Mouse (Mus musculus): Measurements from ENCODE around the gene Arid1b. TPM values are rescaled to one million over a fixed set of nuclear protein-coding genes. Genes with fewer than 3 reads are reported as not detected.

The Arid1b gene
- polyA plus RNA-seq, 1 experiment: 99.0 TPM

DNA sequence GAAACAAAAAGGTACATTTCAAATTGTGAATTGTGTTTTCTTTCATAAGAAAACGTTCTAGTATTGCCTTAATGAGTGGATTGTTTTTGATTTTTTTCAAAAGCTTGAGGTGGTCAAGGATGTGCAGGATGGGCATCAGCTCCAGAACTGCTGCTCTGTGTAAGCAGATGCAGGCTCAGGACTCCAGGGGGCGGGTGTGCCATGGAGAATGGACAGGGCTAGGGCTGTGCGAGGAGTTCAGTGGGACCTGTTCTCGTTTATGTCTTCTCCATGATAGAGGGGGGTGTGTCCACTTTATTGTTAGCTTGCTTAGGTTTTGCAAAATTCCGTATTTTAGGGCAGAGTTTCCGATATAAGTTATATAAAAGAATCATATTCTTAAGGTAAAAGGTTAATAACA, 70.6 kb downstream of the Arid1b start:
- 93% methylated on average over 6 of the region's 6 CpGs for WGBS
- peaks cover 45% of the 10 kb centered on the region for H3K4me1 ChIP-seq (replicated peaks; ENCODE audit: control insufficient read depth, insufficient read depth, low read length)

DNA sequence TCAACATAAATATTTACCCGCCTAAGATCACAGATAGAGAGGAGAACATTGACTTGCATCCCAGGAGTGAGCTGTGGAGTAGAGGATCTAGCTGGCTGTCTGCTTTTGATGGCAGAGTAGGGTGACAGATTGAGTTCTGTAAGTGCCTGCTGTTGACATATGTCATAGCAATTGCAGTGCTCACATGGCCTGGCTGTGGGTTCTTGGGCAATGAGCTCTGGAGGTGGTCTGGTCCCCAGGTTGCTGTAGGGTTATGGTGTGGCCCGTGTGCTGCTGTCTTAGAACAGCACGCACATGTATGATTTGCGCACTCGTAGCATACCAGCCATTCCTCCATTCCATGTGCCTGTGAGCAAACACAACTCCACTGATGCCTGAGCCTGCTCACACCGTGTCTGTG, 71.1 kb downstream of the Arid1b start:
- Histone ChIP-seq H3K4me3 (ENCODE audit: control insufficient read depth, insufficient read depth, low read length) (no peak overlapping the region), H3K36me3 (ENCODE audit: control insufficient read depth, insufficient read depth, low read length) (no peaks in the 10 kb centered on the region), H3K27me3 (ENCODE audit: control insufficient read depth, insufficient read depth, low read length) (no peaks in the 10 kb centered on the region), H3K4me1 (replicated peaks; ENCODE audit: control insufficient read depth, insufficient read depth, low read length) (peaks cover 40% of the 10 kb centered on the region), H3K27ac (ENCODE audit: control insufficient read depth, insufficient read depth, low read length) (no peak overlapping the region)
- no peak for TF ChIP-seq POLR2A (IDR thresholded peaks at IDR 0.05; ENCODE audit: control insufficient read depth, extremely low read depth, insufficient read depth, low read length, poor library complexity)
- TF ChIP-seq CTCF (IDR thresholded peaks at IDR 0.05; ENCODE audit: borderline replicate concordance, control insufficient read depth, extremely low read depth, insufficient read depth, low read length, poor library complexity): no peak
- WGBS: 97% methylated on average over 6 of the region's 6 CpGs
- DNase-seq: no peak

More for the DNA sequence above, 70.6 kb downstream of the Arid1b start:
- Histone ChIP-seq H3K27me3 (ENCODE audit: control insufficient read depth, insufficient read depth, low read length) (no peaks in the 10 kb centered on the region), H3K36me3 (ENCODE audit: control insufficient read depth, insufficient read depth, low read length) (no peaks in the 10 kb centered on the region), H3K4me3 (ENCODE audit: control insufficient read depth, insufficient read depth, low read length) (no peak overlapping the region), H3K27ac (ENCODE audit: control insufficient read depth, insufficient read depth, low read length) (no peak overlapping the region)
- DNase-seq: no peak
- TF ChIP-seq CTCF (IDR thresholded peaks at IDR 0.05; ENCODE audit: borderline replicate concordance, control insufficient read depth, extremely low read depth, insufficient read depth, low read length, poor library complexity): no peak

DNA sequence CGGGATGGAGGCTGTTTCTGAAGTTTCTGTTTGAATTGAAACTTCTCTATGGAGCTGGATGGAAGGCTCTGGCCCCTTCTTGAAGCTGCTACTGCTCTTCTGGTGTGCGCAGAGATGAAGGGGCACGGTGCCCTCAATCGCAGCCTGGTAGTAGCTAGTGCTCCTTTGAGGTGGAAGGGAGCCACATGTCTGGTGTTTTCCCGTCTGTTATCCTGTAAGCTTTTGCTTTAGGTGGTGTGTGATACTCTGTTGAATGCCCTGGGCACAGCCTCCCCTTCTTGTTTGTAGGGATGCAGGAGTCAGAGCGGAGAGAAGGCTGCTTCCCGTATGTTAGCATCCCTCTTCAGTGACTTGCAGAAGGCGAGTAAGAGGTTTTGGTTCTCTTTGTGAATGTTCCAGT, 72.7 kb downstream of the Arid1b start:
- WGBS: 60% methylated on average over 8 of the region's 8 CpGs
- no peaks in the 10 kb centered on the region for H3K27me3 ChIP-seq (ENCODE audit: control insufficient read depth, insufficient read depth, low read length)
- TF ChIP-seq CTCF (IDR thresholded peaks at IDR 0.05; ENCODE audit: borderline replicate concordance, control insufficient read depth, extremely low read depth, insufficient read depth, low read length, poor library complexity): no peak
- TF ChIP-seq POLR2A (IDR thresholded peaks at IDR 0.05; ENCODE audit: control insufficient read depth, extremely low read depth, insufficient read depth, low read length, poor library complexity): no peak
- no peak overlapping the region for H3K27ac ChIP-seq (ENCODE audit: control insufficient read depth, insufficient read depth, low read length)
- H3K36me3 ChIP-seq (ENCODE audit: control insufficient read depth, insufficient read depth, low read length): no peaks in the 10 kb centered on the region
- no peak for DNase-seq
- peaks cover 27% of the 10 kb centered on the region for H3K4me1 ChIP-seq (replicated peaks; ENCODE audit: control insufficient read depth, insufficient read depth, low read length)
- no peak overlapping the region for H3K4me3 ChIP-seq (ENCODE audit: control insufficient read depth, insufficient read depth, low read length)

- no peak overlapping the region for H3K4me3 ChIP-seq (ENCODE audit: control insufficient read depth, insufficient read depth, low read length)
- no peak for DNase-seq
- peaks cover 24% of the 10 kb centered on the region for H3K4me1 ChIP-seq (replicated peaks; ENCODE audit: control insufficient read depth, insufficient read depth, low read length)
- H3K27me3 ChIP-seq (ENCODE audit: control insufficient read depth, insufficient read depth, low read length): no peaks in the 10 kb centered on the region
- no peaks in the 10 kb centered on the region for H3K36me3 ChIP-seq (ENCODE audit: control insufficient read depth, insufficient read depth, low read length)
- TF ChIP-seq POLR2A (IDR thresholded peaks at IDR 0.05; ENCODE audit: control insufficient read depth, extremely low read depth, insufficient read depth, low read length, poor library complexity) (no peak), CTCF (IDR thresholded peaks at IDR 0.05; ENCODE audit: borderline replicate concordance, control insufficient read depth, extremely low read depth, insufficient read depth, low read length, poor library complexity) (no peak)
- WGBS: 90% methylated on average over 4 of the region's 4 CpGs
- no peak overlapping the region for H3K27ac ChIP-seq (ENCODE audit: control insufficient read depth, insufficient read depth, low read length)
Observed at GRCm38 (mm10) chr17:5067264-5067663, 73.1 kb downstream of the Arid1b start.

DNA sequence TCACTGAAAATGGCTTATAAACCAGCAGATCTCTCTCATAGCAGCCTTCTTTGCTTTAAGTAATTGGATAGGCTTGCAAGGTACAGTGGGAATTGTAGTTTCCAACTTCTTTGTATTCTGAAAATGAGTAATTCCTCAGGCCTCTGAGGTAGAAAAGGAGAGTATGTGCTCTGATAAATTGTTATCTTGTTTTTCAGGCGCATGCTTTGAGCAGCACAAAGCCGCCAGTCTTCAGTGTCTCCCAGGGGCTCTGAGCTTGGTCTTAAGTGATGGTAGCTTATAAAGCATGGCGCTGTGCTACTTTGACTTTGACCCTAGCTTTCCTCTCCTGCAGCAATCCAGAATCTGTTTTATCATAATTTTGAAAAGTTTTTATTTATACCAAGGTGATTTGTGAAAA, 76.3 kb downstream of the Arid1b start:
- Histone ChIP-seq H3K27ac (ENCODE audit: control insufficient read depth, insufficient read depth, low read length) (no peak overlapping the region), H3K4me3 (ENCODE audit: control insufficient read depth, insufficient read depth, low read length) (no peak overlapping the region), H3K27me3 (ENCODE audit: control insufficient read depth, insufficient read depth, low read length) (no peaks in the 10 kb centered on the region), H3K4me1 (replicated peaks; ENCODE audit: control insufficient read depth, insufficient read depth, low read length) (peaks cover 21% of the 10 kb centered on the region), H3K36me3 (ENCODE audit: control insufficient read depth, insufficient read depth, low read length) (no peaks in the 10 kb centered on the region)
- no peak for TF ChIP-seq POLR2A (IDR thresholded peaks at IDR 0.05; ENCODE audit: control insufficient read depth, extremely low read depth, insufficient read depth, low read length, poor library complexity)
- 97% methylated on average over 3 of the region's 3 CpGs for WGBS
- no peak for DNase-seq

- no peaks in the 10 kb centered on the region for H3K36me3 ChIP-seq (ENCODE audit: control insufficient read depth, insufficient read depth, low read length)
- no peak overlapping the region for H3K27ac ChIP-seq (ENCODE audit: control insufficient read depth, insufficient read depth, low read length)
- H3K27me3 ChIP-seq (ENCODE audit: control insufficient read depth, insufficient read depth, low read length): no peaks in the 10 kb centered on the region
- TF ChIP-seq POLR2A (IDR thresholded peaks at IDR 0.05; ENCODE audit: control insufficient read depth, extremely low read depth, insufficient read depth, low read length, poor library complexity): no peak
- TF ChIP-seq CTCF (IDR thresholded peaks at IDR 0.05; ENCODE audit: borderline replicate concordance, control insufficient read depth, extremely low read depth, insufficient read depth, low read length, poor library complexity): no peak
- DNase-seq: no peak
- H3K4me1 ChIP-seq (replicated peaks; ENCODE audit: control insufficient read depth, insufficient read depth, low read length): peaks cover 16% of the 10 kb centered on the region
- WGBS: 92% methylated on average over 4 of the region's 4 CpGs
- H3K4me3 ChIP-seq (ENCODE audit: control insufficient read depth, insufficient read depth, low read length): no peak overlapping the region
Observed at GRCm38 (mm10) chr17:5072539-5072938, 78.4 kb downstream of the Arid1b start.

DNA sequence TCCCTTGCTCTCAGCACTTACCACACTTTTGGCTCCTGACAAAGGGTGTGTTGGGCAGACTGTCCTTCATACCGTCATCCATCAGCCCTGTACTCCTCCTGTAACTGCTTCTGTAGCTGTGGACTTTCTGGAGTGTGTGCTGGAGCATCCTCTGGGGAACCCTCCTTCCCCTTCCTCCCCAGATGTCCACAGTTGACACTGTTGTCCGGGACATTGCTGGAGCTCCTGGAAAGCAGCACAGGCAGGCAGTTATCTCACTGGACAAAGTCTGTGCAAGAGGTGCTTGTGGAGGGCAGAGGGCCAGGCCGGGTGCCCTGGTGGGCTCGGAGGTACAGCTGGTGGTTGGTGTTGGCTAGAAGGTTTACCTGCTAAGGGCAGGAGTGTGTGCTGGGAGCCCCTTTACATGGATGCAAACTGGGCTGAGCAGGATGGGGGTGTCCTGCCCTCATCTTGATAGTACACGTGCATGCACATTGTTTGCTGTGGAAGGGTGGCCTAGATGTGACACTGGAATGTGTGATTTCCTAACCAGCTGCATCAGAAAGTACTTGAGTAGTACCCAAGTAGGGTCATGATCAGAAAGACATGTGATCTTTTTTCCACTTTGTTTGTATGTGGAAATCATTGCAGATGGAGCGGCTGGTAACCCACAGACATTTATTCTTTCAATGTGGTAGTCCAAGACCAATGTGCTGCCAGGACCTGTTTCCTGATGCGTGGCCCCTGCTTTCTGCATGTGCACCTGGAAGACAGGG, 80.8 kb downstream of the Arid1b start:
- Histone ChIP-seq H3K4me3 (ENCODE audit: control insufficient read depth, insufficient read depth, low read length) (no peak overlapping the region), H3K27me3 (ENCODE audit: control insufficient read depth, insufficient read depth, low read length) (no peaks in the 10 kb centered on the region), H3K4me1 (replicated peaks; ENCODE audit: control insufficient read depth, insufficient read depth, low read length) (peaks cover 25% of the 10 kb centered on the region), H3K27ac (ENCODE audit: control insufficient read depth, insufficient read depth, low read length) (no peak overlapping the region), H3K36me3 (ENCODE audit: control insufficient read depth, insufficient read depth, low read length) (no peaks in the 10 kb centered on the region)
- no peak for DNase-seq
- TF ChIP-seq CTCF (IDR thresholded peaks at IDR 0.05; ENCODE audit: borderline replicate concordance, control insufficient read depth, extremely low read depth, insufficient read depth, low read length, poor library complexity): no peak
- TF ChIP-seq POLR2A (IDR thresholded peaks at IDR 0.05; ENCODE audit: control insufficient read depth, extremely low read depth, insufficient read depth, low read length, poor library complexity): no peak
- WGBS: 68% methylated on average over 7 of the region's 7 CpGs
